Mouse (Mus musculus): ENCODE results near the gene Spice1.

Spice1 gene

DNA sequence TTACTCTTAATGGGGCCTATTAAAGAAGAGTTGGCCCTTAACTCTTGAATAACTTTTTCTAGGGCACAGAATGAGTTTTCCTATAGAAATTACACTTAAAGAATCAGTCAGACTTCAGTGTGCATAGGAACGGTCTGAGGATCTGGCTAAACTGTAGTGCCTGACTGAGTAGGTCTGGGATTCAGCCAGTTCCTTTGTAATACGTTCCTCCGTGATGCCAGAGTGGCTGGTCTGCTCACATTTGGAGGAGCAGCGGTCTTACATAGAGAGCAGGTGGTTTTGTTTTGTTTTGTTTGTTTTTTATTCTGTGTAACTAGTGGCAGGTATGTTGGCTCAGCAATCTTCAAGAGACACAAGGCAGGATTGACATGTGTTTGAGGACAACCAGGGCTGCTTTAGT is 33.1 kb downstream of the Spice1 start:
- DNase-seq = no peak

DNA sequence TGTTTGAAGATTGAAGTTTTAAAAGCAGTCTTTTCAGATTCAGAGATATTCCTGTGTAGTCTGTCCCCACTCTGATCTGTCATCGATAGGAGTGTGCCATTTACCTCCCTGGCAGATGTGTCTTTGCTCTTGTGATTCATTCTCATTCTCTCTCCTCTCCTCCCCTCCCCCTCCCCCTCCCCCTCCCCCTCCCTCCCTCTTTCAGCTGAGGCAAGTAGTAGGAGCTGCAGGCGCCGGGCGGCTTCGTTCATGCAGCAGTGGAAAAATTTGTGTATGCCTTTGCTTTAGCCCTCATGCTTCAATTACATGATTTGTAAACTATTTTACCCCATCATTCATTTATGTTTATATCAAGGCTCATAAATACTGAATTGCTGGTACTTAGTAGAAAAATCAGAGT is 34.7 kb downstream of the Spice1 start:
- DNase-seq = no peak

DNA sequence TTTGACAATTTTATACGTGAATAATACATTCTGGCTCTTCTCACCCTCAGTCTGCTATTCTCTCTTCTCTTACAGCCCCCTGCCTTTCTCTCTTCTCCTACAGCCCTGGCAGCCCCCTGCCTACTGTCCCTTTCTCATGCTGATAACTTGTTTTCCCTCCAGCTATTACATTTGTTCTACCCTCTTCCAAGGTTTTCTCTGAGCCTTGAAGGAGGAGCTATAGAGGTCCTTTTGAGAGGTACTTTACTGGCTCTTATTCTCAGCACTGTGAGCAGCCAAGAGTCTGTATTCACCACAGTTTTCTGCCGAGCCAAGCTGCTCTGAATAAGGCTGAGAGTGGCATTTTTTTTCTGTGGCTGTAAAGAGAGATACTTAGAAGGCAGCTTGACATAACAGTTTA is 36.6 kb downstream of the Spice1 start:
- no peak for DNase-seq

DNA sequence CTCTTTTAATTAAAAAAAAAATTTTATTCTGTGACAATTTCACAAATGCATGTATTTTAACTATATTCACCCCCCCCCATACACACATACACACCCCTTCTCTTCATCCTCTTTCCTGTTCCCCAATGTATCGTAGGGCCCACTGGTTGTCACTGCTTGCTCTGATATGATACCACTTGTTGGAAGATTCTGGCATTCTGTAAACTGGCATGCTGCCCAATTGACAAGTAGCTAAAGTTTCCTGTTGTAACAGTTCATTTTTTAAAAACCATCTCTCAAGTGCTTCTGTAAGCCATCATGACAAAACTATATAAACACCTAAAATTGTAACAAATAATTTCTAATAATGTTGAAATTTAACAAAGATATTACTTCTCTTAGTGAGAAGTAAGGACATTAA is 37.3 kb downstream of the Spice1 start:
- no peak for DNase-seq

DNA sequence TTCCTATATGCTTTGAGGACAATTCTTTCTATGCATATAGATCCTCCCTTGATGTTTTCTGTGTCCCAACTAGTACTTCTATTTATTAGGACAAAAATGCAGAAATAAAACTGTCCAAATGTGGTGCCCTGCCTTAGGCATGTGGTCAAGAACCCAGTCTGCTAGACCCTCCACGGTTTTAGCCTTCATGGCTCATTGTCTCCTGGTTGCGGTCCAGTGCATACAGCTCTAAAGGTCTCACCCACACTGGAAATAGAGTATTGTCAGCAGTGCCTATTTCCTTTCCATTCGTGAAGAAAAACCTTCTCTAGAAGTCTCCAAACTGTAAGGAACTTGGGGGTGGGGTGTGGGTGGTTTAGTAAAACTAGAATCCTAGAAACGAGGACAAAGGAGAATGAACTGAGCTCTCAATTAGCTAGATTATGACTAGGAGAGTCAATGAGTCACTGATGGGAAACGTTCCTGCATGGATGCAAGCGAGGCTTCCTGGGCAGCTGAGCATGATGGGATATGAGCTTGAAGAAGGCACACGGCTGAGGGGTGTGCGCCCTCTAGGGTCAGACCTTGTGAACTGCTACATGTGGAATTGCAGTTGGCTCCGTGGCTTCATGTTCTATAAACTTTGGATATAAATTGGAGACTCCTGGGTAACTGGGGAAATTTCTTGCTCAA is 45.1 kb downstream of the Spice1 start:
- DNase-seq = peak; percentile 10

DNA sequence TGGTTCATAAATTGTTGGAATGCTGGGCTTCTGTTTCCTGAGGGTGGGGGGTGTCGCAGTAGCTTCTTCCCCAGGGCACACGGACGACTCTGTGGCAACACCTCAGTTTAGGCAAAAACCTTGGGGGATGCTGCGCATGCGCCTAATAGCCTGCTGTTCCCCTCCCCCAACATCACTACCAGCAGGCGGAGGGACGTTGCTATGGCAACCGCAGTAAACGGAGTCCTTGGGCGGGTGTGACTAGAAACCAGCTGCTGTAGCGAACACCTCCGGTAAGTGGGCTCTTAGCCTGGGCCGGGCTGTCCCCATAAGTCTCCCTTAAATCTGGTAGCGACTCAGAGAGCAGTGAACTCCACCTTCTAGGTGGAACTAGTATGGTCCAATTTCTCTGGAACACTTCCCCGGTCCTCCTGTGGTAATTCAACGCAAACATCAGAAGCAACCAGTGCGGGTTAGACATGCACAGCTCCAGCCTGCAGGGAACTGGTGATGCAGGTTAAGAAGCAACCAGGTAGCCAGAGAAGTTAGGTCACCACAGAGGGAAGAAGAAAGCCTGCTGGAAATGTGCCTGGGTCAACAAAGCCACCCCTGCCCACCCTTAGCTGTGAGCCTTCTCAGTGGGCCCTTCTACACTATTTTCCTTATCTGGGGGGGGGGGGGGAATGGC is 47.8 kb downstream of the Spice1 start, which contains the start of gene Cfap44:
Gene Cfap44, plus strand, starts transcription at position 220 of the 667 bp plus-strand sequence.
- DNase-seq = peak; percentile 42

DNA sequence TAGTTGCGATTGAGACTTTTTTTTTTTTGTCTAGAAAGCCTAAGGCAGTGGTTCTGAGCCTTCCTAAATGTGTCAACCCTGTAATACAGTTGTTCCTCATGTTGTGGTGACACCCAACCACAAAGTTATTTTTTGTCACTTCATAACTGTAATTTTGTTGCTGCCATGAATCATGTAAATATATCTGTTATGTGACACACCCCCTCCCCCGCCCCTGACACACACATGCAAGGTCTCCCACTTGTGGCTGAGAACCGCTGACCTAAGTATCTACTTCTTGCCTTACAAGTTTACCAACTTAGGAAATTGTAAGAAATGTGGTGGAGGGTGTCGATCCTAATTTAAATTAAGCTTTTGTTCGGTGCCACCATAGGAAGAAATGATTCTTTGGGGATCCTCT is 58.0 kb downstream of the Spice1 start:
- no peak for DNase-seq

DNA sequence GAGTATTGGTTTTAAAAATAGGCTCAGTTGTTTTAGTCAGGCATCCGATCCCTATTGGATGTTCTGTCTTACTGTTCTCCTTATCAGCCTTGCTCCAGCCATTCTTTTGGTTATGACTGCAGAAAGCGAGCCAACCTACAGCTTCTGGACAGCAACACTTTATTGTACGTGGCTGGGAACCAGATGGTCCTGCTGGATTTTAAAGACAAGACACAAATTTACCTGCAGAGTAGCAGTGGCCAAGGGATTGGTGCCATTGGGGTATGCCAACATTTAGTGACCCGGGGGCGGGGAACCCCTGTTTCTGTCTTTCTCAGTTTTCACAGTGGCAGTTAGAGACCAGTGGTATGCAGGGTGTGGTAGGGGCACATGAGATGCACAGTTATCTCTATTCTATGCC is 60.3 kb downstream of the Spice1 start:
- DNase-seq = no peak

DNA sequence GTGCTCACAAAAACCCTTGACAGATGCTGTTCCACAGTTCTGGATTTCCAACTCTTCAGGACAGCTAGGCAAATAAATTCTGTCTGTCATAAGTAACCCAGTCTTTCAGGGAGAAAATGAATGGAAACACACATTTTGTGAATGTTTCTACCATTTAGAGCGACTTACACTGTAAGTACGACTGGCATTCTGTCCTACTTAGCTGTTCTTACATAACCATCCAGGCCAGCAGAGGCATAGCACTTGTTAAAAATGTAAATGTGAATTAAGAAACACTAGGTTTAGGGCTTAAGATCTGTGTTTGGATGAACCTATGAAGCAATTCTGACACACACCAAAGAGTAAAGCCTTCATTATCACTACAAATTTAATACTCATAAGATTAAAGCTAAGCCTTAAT is 61.4 kb downstream of the Spice1 start:
- no peak for DNase-seq

DNA sequence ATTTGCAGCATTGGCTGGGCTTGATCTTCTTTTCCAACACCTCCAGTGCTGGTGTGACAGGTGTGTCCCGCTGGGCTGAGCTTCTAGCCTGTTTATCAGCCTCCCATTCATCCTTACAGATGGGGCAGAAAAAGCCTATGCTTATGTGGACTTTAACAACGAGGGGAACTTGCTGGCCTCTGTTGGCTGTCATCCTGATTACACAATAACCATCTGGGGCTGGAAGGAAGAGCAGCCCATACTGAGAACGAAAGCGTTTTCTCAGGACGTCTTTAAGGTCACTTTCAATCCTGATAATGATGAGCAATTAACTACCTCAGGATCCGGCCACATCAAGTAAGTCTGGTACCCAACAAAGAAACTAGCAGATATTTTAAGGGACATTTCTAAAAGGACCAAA is 63.3 kb downstream of the Spice1 start:
- DNase-seq = no peak

DNA sequence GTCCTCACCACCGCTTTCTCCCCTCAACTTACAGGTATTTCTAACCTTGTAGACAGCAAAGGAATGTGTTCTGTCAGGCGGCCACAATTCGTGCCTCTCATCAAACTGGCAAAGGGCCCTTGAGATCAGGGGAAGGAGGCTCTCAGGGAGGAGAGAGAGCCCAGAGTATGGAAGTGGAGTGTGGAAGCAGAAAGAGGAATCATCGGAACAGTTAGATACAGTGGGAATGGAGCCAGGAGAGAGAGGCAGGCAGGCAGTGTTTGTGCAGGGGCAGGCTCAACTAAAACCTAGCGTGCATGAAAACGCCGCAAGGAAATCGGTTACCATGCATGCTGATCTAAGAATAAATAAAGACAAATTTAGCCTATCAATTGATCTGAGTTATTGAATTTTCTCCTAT is 70.7 kb downstream of the Spice1 start:
- DNase-seq = no peak

DNA sequence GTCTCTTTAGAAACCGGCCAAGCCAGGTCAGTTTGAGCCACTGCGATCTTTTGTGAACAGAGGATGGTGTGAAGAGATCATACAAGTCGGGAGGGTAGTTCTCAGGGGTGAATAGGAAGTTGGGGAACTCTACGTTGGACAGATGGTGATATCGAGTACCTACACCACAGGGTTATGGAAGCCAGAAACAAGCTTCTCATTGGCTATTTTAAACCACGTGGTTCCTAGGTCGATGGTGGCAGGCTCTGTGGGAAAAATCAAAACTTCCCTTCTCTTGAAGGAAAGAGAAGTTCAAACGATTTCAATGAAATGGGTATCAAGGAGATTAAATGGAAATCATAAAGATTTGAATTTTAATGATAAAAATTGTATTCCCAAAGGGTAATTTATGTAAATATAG is 74.8 kb downstream of the Spice1 start:
- DNase-seq = no peak

DNA sequence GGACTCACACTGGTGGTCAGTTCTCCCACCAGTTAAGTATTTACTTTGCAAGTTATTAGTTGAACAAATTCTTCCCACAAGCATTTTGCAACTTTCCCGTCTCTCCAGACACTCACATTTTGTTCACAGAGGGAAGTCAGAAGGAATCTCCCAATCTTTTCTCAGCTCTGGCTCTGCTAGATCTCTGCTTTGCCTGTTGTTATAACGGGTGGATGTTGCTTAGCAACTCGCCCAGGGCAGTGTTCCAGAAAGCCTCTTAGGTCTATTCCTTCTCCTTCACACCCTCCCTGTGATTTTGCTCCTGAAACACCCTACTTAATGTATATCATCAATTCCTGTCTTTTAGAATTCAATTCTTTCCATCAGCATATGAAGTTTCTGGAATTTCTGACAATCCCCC is 76.6 kb downstream of the Spice1 start:
- no peak for DNase-seq

DNA sequence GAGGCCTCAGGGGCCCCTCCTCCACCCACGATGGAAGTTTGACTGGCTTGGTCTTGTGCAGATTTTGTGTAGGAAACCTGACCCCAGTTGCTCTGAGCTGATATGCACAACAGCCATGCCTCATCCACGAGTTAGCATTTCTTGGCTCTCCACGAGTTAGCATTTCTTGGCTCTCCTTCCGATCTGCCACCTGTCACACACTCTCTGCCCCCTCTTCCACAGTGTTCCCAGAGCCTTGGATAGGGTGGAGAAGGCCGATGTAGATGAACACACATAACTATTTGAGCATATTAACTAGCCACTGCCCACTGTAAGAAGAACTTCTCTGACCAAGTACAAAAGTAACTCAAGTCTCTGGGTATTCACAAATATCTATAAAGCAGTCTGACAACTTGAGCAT is 81.5 kb downstream of the Spice1 start:
- no peak for DNase-seq

DNA sequence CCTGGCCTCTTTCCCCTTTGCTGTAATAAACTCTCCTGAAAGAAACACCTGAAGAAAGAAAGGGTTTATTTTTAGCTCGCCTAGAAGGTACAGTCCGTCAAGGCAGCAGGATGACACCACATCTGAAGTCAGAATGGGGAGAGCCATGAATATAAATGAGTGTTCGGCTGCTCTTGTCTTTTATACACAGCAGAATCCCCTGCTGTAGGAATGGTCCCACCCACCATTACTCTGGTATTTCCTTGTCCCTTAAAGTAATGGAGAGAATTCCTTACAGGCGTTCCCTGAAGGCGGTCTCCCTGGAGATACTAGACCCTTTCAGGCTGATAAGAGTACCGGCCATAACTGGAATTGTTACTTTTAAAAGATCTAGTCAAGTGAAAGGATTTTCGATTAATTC is 83.1 kb downstream of the Spice1 start:
- no peak for DNase-seq

DNA sequence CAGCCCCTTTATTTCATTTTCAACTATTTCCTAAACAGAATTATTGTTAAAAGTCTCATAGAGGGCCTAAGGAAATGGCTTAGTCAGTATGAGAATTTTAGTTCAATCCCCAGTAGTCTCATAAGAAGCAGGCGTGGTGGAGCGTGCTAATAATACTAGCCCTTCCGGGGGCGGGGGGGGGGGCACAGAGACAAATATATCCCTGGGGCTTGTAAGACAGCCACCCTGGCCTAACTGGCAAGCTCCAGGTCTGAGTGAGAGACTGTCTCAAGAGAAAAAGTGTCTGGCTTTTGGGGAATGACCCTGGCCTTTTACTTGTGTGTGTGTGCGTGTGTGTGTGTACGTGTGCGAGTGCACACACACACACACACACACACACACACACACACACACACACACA is 88.0 kb downstream of the Spice1 start:
- no peak for DNase-seq

DNA sequence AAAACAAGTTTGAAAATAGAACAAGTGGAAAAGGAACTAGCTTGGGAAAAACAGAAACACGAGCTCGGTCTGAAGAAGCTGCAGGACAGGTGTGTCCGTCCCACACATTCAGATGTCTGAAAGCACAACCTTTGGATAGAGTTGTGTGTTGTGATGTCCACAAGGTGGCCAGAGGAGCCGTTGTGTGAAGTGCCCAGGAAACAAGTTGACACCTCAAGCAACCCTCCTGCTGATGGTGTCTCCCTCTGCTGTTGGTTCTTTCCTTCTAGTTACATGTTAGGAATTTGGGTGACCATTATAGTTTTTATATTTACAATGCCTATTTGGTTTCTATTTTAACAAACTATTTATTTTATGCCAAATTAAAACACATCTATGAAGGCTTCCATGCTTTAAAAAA is 88.6 kb downstream of the Spice1 start:
- DNase-seq = no peak
